Mouse (Mus musculus): ENCODE measurements around the gene Prpf4.
A peak's percentile ranks its signal among the peaks of the same experiment; 100 is the strongest.

Gene Prpf4

DNA sequence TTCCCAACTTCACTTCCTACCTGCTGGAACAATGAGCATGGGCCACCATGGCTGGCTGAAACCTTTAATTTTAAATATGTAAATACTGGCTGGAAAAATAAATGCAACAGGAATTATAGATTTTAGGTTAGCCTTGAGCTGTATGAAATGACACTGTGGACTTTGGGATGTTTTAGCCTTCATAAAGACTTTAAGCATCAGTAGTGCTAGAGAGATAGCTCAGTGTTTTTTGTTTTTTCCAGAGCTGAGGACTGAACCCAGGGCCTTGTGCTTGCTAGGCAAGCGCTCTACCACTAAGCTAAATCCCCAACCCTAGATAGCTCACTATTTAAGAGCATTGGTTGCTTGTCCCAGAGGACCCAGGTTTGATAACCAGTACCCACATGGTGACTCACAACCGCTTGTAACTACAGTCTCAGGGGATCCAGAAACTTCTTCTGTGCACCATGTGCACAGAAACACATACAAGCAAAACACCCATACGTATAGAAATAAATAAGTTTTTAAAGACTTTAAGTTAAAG lies 28.7 kb downstream of the Prpf4 start:
- DNase-seq (ENCODE audit: low spot score in 2 of 2), result no peak

DNA sequence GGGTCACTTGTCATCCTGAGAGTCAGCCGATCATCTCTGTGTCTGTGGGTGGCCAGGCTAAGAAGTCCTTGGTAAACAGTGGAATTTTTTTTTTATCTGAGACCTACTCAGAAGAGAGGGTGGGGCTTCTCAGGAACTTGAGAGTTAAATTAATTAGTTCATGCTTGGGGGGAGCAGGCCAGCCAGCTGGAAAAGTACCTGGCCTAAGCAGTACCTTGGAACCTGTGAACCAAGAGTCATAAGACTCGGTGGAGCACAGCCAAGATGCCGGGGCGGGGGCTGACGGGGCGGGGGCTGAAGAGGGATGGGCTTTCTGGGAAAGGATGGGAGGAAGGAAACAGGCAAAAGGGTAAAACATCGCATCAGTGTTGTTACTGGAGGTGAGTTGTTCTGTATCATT lies 29.3 kb downstream of the Prpf4 start:
- DNase-seq (ENCODE audit: low spot score in 2 of 2), result no peak

DNA sequence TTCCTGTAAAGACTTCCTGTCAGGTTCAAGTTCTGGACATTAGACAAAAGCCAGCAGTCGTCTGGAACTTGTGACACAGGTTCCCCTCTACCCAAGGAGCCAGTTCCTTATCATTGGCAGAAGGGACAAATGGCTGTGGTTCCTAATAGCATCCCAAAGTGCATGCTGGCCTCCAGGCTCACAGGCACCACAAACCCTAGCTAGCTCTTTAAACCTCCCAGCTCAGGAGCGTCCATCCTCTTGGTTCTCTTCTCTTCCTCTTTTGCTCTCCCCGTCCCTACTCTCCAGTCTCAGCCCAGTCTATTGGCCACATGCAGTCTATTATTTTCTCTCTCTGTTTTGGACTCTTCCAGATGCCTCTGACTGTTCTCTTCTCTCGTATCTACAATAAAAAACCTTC lies 31.2 kb downstream of the Prpf4 start:
- no peak for DNase-seq (ENCODE audit: low spot score in 2 of 2)

DNA sequence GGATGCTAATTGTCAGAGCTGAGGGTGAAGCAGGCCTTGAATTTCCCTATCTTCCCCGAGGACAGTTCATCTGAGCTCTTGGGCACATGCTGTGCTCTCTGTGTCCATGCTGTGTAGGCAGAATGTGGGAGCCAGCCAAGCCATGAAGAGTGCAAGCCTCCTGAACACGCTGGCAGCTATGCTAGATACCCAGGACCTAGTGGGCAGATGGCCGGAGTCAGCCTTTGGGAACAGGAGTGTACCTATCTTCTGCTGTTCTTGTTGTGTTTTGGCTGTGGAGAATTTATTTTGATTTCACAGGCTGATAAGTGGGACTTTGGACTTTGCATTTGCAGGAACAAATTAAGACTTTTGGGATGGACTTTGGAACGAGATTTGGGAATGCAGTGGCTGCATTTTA lies 31.9 kb downstream of the Prpf4 start:
- no peak for DNase-seq (ENCODE audit: low spot score in 2 of 2)

DNA sequence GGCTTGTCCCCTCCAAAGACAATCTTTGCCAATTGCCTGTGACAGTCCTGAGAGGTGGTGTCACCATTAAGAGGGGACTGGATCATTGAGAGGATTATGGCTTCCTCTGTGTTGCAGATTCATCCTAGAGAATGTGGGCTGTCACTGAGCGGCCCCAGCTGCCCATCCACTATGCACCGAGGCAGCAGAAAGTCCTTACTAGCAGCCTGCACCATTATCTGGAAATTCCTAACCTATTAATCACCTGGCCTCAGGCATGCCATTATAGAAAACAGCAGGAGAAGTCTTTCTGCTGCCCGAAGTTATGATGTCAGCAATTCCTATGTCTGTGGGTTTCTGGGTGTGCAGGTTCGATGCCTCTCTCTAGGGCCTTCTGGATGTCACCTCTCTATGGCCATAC lies 32.4 kb downstream of the Prpf4 start:
- no peak for DNase-seq (ENCODE audit: low spot score in 2 of 2)

DNA sequence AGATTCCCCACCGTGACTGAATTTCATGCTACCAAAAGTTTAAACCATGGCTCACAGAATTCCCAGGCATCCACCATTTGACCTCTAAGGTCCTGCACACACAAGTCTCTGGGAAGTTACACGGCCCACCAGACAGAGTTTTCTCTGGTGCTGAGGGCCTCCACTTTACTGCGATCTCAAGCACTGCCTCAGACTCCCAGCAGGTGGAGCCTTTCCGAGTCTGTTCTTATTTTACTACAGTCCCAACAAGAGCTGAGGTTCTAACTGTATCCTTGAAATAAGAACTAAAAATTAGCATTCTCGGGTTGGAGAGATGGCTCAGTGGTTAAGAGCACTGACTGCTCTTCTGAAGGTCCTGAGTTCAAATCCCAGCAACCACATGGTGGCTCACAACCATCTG lies 46.4 kb downstream of the Prpf4 start:
- peak in 1 of 2 experiments; percentile 34 for DNase-seq (ENCODE audit: low spot score in 2 of 2)

DNA sequence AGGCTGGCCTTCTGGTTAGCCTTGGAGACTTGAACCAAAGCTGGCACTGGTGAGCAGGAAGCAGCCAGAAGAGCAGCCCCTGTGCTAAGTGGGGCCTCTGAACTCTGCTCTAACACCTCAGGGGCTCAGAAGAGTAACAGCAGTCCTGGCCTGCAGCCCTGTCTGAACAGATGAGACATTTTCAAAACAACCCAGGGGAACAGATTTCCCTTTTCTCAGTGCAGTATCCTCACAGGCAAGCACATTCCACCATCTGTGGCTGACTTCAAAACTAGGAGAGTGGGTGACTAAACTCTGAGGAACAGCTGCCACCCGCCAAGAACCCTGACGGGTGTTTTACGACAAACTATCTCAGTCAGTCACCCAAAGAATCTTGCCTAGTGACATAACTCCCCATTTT lies 50.5 kb downstream of the Prpf4 start:
- DNase-seq (ENCODE audit: low spot score in 2 of 2), result no peak

DNA sequence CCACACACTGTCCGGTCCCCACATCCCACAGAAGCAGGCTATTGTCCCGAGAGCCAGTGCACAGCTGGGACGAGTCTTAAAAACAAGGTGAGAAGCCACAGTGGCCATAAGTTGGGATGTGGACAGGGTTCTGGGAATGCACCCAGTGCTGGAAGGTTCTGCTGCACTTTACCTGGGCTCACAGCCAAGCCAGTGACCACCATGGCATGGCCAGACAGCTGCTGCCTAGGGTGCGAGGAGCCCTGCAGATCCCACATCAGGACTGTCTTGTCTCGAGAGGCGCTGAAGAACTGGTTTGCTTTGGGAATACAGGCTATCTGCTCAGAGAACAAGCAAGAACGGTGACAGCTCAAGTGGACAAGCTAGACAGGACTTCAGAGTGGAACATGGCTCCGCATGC lies 51.8 kb downstream of the Prpf4 start:
- DNase-seq (ENCODE audit: low spot score in 2 of 2), result no peak

DNA sequence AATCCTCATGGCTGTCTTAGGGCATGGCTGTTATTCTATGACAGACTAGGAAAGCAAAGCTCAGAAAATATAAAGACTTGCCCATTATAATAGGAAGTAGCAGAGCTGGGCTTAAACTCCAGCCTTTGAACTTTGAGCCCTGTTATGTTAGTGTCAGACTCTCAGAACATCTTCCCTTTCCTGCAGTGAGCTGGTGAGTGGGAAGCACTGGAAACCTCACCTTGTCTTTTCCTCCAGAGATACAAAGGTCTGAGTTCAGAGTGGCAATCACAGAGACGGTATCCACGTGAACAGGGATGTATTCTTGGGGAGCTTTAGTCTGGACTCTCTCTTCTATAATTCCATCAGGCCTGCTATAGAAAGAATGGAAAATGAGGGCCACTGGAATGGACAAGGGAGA lies 54.5 kb downstream of the Prpf4 start:
- DNase-seq (ENCODE audit: low spot score in 2 of 2), result no peak

DNA sequence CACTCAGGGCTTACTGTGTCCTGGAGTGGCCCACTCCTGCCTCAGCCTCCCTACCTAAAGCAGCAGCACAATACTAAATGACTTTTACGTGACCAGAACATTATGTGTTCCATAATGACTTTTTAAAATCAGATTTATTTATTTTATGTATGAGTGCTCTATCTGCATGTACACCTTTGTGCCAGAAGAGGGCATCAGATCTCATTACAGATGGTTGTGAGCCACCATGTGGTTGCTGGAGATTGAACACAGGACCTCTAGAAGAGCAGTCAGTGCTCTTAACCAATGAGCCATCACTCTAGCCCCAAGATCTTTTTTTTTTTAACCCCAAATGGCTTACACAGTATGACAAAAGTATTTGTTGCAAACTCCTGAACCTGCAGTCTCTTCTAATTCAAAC lies 59.6 kb downstream of the Prpf4 start:
- no peak for DNase-seq (ENCODE audit: low spot score in 2 of 2)

DNA sequence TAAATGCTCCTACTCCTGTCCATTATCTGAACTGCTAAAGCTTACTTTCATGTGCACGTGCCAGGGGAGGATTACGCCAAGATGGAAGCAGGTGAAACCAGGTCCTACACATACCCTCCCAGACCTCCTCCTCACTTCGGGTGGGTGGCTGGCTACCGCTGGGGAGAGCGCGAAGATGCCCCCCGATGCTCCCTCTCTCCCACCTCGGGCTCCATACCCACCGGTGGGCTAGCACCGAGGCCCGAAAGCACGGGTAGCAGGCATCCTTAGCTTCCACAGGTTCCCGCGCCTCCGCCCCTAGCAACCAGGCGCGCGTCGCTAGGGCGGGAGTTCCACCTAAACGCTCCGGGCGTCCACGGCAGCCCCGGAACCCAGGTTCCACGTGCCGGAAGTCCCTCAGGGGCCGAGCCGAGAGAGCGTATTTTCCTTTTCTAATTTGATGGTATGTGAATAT lies 62.0 kb downstream of the Prpf4 start, which contains the start of gene Wdr31:
TSS of gene Wdr31 (minus strand) at position 299 of the 454 bp plus-strand sequence.
- DNase-seq (ENCODE audit: low spot score in 2 of 2), result peak; percentile 62 to 73

DNA sequence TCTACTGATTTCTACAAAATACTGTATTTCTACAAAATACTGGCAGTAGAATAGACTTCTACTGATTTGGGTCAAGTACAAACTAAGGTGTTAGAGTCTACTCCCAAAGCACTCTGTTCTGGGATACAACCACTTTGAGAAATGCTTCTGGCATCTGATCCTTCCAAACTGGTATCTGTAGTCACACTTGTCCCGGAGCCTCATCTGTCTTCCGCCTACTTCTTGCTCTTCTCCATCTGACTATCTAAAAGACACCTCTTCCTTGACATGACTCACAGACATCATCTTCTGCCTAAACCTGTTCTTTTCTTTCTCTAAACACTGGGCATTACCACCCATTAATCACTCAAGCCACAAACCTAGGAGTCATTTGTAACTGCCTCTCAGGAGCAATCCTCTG lies 63.5 kb downstream of the Prpf4 start:
- DNase-seq (ENCODE audit: low spot score in 2 of 2), result no peak

DNA sequence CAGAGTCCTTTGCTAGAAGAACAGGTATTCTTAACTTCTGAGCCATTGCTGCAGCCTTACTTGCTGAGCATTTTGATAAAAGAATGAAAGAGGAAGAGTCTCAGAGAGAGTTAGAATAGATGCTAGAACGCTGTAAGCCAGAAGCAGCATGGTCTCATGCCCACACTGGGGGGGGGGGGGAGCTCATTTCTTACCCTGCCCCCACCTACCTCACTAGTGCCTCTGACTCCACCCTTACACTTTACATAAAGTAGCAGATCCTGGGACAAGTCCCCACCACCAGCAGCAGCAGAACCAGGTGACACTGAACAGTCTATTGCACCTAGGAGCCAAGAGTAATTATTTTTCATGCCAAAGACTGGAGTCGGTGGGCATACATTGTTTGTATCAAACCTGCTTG lies 66.5 kb downstream of the Prpf4 start:
- DNase-seq (ENCODE audit: low spot score in 2 of 2), result no peak

DNA sequence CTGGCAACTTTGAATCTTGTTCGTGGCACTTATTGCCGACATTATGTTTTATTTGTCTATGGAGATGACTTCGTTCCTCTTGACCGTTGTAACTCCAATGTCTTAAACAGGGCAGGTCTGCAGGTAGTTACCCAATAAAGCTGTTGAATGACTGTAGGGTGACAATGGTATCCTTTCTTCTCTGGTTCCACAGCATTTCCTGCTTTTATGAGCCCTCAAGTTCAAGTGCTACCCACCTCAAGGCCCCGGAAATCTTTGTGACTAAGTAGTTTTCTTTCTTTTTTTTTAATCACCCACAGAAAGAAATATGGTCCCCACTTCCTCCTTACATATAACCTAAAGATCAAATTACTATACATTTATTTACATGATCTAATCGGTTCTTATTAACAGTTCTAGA lies 67.2 kb downstream of the Prpf4 start:
- no peak for DNase-seq (ENCODE audit: low spot score in 2 of 2)

Data from urinary bladder, postnatal 36 days (tissue).